Mouse (Mus musculus): ENCODE measurements around the gene Kat8. TPM values are rescaled to one million over a fixed set of nuclear protein-coding genes. Genes with fewer than 3 reads are reported as not detected.

Gene Kat8
- polyA plus RNA-seq, 1 experiment from 2014 or later = 37.9 TPM

DNA sequence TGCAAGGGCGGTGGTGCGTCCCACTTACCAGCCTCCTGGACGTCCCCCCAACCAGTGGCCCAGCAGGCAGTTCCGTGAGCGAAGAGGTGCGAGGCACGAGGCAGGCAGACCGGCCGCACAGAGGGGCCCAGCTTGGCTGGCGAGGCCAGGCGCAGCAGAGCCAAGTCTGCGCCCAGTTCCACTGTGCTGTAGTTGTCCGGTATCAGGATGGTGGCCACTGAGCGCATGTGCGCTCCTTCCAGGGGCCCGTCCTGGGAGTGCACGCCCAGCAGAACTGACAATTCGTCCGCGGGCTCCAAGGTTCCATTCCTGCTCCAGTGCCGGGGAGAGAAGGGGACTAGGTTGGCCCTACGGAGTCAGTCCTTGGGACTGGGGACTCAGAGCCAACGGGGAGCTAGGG lies 32.3 kb downstream of the Kat8 start:
- 0 out of 2 replicates have a peak overlapping the region, but pooled peaks have one; percentile 2 for H3K9ac ChIP-seq (ENCODE audit: low read length)
- H3K36me3 ChIP-seq (ENCODE audit: control insufficient read depth, insufficient read depth, low read length) = no peaks in the 10 kb centered on the region
- H3K4me1 ChIP-seq (replicated peaks; ENCODE audit: control insufficient read depth, insufficient read depth, low read length) = no peaks in the 10 kb centered on the region
- peak; percentile 58 for DNase-seq (ENCODE audit: low spot score)
- WGBS = 11% methylated on average over 23 of the region's 23 CpGs
- H3K27me3 ChIP-seq (replicated peaks; ENCODE audit: control insufficient read depth, insufficient read depth, low read length) = peaks cover 11% of the 10 kb centered on the region
- H3K4me2 ChIP-seq (ENCODE audit: low read length) = peak overlapping the region; percentile 30; the same call in 1 of the 2 replicates
- no peaks in the 10 kb centered on the region for H3K9me3 ChIP-seq (ENCODE audit: control insufficient read depth, low read length)
- H3K4me3 ChIP-seq (ENCODE audit: low read depth, low read length) = no peak overlapping the region
- 0 out of 2 replicates have a peak, but pooled peaks have one; percentile 56 for ATAC-seq (replicated peaks; ENCODE audit: low FRiP score, low TSS enrichment, low read depth)
- H3K27ac ChIP-seq (ENCODE audit: low read depth) = no peak overlapping the region

DNA sequence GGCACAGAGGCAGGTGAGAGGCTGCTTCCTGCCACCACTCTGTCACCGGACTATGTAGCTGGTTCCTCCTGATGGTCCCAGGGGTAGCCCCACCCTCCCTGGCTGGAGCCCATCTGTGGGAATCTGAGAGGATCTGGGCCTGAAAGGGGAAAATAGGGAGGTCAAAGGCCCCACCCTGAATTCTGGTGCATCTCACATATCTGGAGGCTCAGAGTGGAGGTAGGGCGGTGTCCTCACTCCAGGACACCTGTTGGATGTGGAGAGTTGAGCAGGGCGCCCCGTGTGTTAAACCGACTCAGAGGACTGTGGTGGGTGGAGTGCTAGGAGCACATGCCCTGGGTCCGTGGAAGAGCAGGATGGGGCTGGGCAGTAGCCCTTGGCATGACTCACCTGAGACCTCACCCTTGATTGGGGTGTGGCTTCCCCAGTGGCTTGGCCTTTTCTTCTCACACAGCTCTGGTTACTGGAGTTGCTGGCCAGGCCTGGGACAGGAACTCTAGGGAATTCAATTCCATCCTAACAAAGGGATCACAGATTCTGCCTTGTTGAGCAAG lies 34.2 kb downstream of the Kat8 start, which contains the start of gene Prss36:
TSS of gene Prss36 (minus strand) at position 256 of the 554 bp plus-strand sequence.
- 68% methylated on average over 6 of the region's 6 CpGs for WGBS
- Histone ChIP-seq H3K4me2 (ENCODE audit: low read length) (no peak within 1 kb of the TSS), H3K4me3 (ENCODE audit: low read depth, low read length) (no peak within 1 kb of the TSS), H3K27ac (ENCODE audit: low read depth) (no peak within 1 kb of the TSS), H3K36me3 (ENCODE audit: control insufficient read depth, insufficient read depth, low read length) (no peaks in the 10 kb centered on the region), H3K27me3 (replicated peaks; ENCODE audit: control insufficient read depth, insufficient read depth, low read length) (peaks cover 11% of the 10 kb centered on the region), H3K4me1 (replicated peaks; ENCODE audit: control insufficient read depth, insufficient read depth, low read length) (no peaks in the 10 kb centered on the region), H3K9ac (ENCODE audit: low read length) (no peak within 1 kb of the TSS), H3K9me3 (ENCODE audit: control insufficient read depth, low read length) (no peaks in the 10 kb centered on the region)
- no peak for DNase-seq (ENCODE audit: low spot score)
- ATAC-seq (replicated peaks; ENCODE audit: low FRiP score, low TSS enrichment, low read depth) = 0 out of 2 replicates have a peak, but pooled peaks have one; percentile 55

DNA sequence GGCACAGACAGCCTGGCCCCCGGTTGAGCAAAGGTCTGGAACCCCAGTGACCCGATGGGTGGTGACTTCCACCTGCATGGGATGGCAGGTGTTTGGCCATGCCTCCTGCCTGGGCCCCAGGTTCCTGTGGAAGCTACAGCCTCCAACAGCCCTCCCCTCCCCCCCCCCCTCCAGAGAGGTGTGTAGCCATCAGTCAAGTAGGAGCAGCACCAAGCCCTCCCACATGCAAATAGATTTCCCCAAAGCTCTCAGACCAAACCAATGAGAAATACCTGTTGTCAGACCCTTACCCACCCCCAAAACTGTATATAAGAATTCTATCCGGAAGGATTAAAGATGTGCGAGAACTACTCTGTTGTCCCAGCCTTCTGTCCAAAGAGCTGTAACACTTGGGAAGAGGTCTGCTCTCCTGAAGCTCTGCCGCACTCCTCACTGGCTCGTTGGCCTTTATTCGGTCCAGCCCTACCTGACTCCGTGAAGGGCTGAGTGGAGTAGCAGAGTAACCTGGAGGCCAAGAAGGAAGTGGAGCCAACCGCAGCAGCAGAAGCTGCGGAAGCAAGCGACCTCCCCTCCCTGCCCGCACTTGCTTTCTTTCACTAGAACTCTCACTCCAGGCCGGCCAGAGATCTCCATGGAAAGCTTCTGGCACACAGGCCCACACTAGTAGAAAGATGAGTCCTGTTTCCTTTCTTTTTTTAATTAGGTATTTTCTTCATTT lies 40.7 kb downstream of the Kat8 start:
- ATAC-seq (replicated peaks; ENCODE audit: low FRiP score, low TSS enrichment, low read depth) = no peak
- no peak overlapping the region for H3K27ac ChIP-seq (ENCODE audit: low read depth)
- H3K9me3 ChIP-seq (ENCODE audit: control insufficient read depth, low read length) = no peaks in the 10 kb centered on the region
- no peaks in the 10 kb centered on the region for H3K4me1 ChIP-seq (replicated peaks; ENCODE audit: control insufficient read depth, insufficient read depth, low read length)
- H3K9ac ChIP-seq (ENCODE audit: low read length) = no peak overlapping the region
- DNase-seq (ENCODE audit: low spot score) = no peak
- WGBS = 36% methylated on average over 13 of the region's 13 CpGs
- no peaks in the 10 kb centered on the region for H3K27me3 ChIP-seq (replicated peaks; ENCODE audit: control insufficient read depth, insufficient read depth, low read length)
- no peak overlapping the region for H3K4me3 ChIP-seq (ENCODE audit: low read depth, low read length)
- H3K4me2 ChIP-seq (ENCODE audit: low read length) = no peak overlapping the region
- no peaks in the 10 kb centered on the region for H3K36me3 ChIP-seq (ENCODE audit: control insufficient read depth, insufficient read depth, low read length)

- no peaks in the 10 kb centered on the region for H3K27me3 ChIP-seq (replicated peaks; ENCODE audit: control insufficient read depth, insufficient read depth, low read length)
- H3K4me2 ChIP-seq (ENCODE audit: low read length) = no peak overlapping the region
- no peaks in the 10 kb centered on the region for H3K4me1 ChIP-seq (replicated peaks; ENCODE audit: control insufficient read depth, insufficient read depth, low read length)
- no peak overlapping the region for H3K4me3 ChIP-seq (ENCODE audit: low read depth, low read length)
- no peak overlapping the region for H3K27ac ChIP-seq (ENCODE audit: low read depth)
- H3K9ac ChIP-seq (ENCODE audit: low read length) = no peak overlapping the region
- ATAC-seq (replicated peaks; ENCODE audit: low FRiP score, low TSS enrichment, low read depth) = no peak
- DNase-seq (ENCODE audit: low spot score) = no peak
- 59% methylated on average over 5 of the region's 5 CpGs for WGBS
- no peaks in the 10 kb centered on the region for H3K36me3 ChIP-seq (ENCODE audit: control insufficient read depth, insufficient read depth, low read length)
- no peaks in the 10 kb centered on the region for H3K9me3 ChIP-seq (ENCODE audit: control insufficient read depth, low read length)
Observed at GRCm38 (mm10) chr7:127959364-127959763, 47.0 kb downstream of the Kat8 start.

DNA sequence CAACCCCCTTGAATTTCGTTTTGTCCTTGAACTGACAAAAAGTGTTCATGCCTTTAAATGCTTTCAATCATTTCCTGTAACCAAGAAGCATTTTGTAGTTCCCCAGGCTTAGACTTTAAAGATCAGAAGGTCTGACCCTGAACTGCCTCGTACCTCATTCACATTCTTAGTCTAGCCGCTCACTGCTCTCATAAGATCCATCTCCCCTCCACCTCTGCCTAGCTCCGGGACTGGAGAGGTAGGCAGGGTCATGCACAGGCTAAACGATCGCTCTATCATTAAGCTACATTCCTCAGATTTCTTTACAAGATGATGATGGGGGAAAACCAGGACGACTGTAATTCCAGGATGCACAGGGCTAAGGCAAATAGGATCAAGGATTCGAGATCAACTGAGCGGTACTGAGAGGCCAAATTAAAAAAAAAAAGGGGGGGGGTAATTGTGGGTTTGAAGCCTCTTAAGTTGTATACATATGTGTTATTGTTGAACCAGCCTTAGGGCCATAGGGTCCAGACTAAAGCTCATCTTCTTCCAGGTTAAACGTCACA lies 54.1 kb downstream of the Kat8 start:
- no peaks in the 10 kb centered on the region for H3K27me3 ChIP-seq (replicated peaks; ENCODE audit: control insufficient read depth, insufficient read depth, low read length)
- peak overlapping the region; percentile 100 for H3K9ac ChIP-seq (ENCODE audit: low read length)
- peak; percentile 63 for DNase-seq (ENCODE audit: low spot score)
- peak overlapping the region; percentile 96 for H3K4me3 ChIP-seq (ENCODE audit: low read depth, low read length)
- peaks cover 20% of the 10 kb centered on the region for H3K4me1 ChIP-seq (replicated peaks; ENCODE audit: control insufficient read depth, insufficient read depth, low read length)
- H3K9me3 ChIP-seq (ENCODE audit: control insufficient read depth, low read length) = no peaks in the 10 kb centered on the region
- peak overlapping the region; percentile 64 for H3K4me2 ChIP-seq (ENCODE audit: low read length)
- ATAC-seq (replicated peaks; ENCODE audit: low FRiP score, low TSS enrichment, low read depth) = no peak
- peak overlapping the region; percentile 97 for H3K27ac ChIP-seq (ENCODE audit: low read depth)
- H3K36me3 ChIP-seq (ENCODE audit: control insufficient read depth, insufficient read depth, low read length) = peaks cover 26% of the 10 kb centered on the region
- 7% methylated on average over 10 of the region's 10 CpGs for WGBS

- peak within 1 kb of the TSS; percentile 96 for H3K4me3 ChIP-seq (ENCODE audit: low read depth, low read length)
- H3K27me3 ChIP-seq (replicated peaks; ENCODE audit: control insufficient read depth, insufficient read depth, low read length) = no peaks in the 10 kb centered on the region
- DNase-seq (ENCODE audit: low spot score) (peak; percentile 100), ATAC-seq (replicated peaks; ENCODE audit: low FRiP score, low TSS enrichment, low read depth) (peak; percentile 93)
- H3K36me3 ChIP-seq (ENCODE audit: control insufficient read depth, insufficient read depth, low read length) = peaks cover 34% of the 10 kb centered on the region
- H3K9ac ChIP-seq (ENCODE audit: low read length) = peak within 1 kb of the TSS; percentile 100
- H3K9me3 ChIP-seq (ENCODE audit: control insufficient read depth, low read length) = no peaks in the 10 kb centered on the region
- peaks cover 20% of the 10 kb centered on the region for H3K4me1 ChIP-seq (replicated peaks; ENCODE audit: control insufficient read depth, insufficient read depth, low read length)
- under 1% methylated on average over 88 of the region's 92 CpGs for WGBS
- peak within 1 kb of the TSS; percentile 87 for H3K4me2 ChIP-seq (ENCODE audit: low read length)
- peak within 1 kb of the TSS; percentile 97 for H3K27ac ChIP-seq (ENCODE audit: low read depth)
Observed at GRCm38 (mm10) chr7:127967004-127967921, 54.9 kb downstream of the Kat8 start, which contains the start of gene Fus. Fus (plus strand) TSS chr7:127967457.

DNA sequence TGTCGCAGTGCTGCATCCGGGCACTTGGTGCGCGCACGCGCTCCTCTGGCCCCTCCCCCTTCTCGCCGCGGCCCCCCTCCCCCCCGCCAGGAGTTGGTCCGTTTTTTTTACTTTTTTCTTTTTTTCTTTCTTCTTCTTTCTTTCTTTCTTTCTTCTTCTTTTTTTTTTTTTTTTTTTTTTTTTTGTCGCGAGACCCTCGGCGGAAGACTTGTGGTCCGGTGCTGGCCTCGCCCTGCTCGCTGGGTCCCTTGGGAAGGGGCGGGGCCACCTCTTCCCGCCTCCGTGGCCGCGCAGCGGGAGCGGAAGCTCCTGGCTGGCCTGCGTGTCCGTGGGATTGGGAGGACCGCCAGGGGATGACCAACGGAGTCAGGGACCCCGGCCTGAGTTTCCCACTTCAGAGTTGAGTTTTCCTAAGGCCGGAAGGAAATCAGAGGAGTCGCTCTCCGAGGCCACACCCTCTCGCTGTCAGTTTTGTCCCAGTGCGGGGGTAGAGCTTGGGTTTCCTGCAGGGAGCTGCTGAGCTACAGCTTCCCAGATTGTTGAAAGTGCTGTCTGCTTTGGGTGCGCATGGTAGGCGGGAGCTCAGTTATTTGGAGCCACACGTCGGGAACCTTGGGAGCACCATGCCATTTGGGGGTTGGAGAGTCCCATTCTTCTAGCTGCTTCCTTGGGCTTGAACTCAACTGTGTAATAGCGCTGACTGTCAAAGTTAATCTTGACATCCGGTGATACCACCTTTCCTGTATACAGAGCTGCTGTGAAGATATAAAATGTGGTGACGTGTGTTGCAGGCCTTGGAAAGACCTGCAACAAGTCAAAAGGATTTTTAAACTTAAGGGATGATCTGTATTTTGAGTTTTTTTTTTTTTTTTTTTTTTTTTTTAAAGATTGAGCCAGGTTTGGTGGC lies 55.9 kb downstream of the Kat8 start:
- Histone ChIP-seq H3K4me2 (ENCODE audit: low read length) (peak overlapping the region; percentile 87), H3K36me3 (ENCODE audit: control insufficient read depth, insufficient read depth, low read length) (peaks cover 43% of the 10 kb centered on the region), H3K9me3 (ENCODE audit: control insufficient read depth, low read length) (no peaks in the 10 kb centered on the region), H3K27ac (ENCODE audit: low read depth) (peak overlapping the region; percentile 97), H3K9ac (ENCODE audit: low read length) (peak overlapping the region; percentile 100), H3K4me1 (replicated peaks; ENCODE audit: control insufficient read depth, insufficient read depth, low read length) (peaks cover 20% of the 10 kb centered on the region), H3K4me3 (ENCODE audit: low read depth, low read length) (peak overlapping the region; percentile 96), H3K27me3 (replicated peaks; ENCODE audit: control insufficient read depth, insufficient read depth, low read length) (no peaks in the 10 kb centered on the region)
- ATAC-seq (replicated peaks; ENCODE audit: low FRiP score, low TSS enrichment, low read depth) (peak; percentile 42; the same call in 1 of the 2 replicates), DNase-seq (ENCODE audit: low spot score) (peak; percentile 87)
- under 1% methylated on average over 41 of the region's 42 CpGs for WGBS
